Mouse (Mus musculus) limb, embryonic 12.5 days (tissue): Measurements from ENCODE around the gene Aamp. TPM values are rescaled to one million over a fixed set of nuclear protein-coding genes. Genes with fewer than 3 reads are reported as not detected.
A peak's percentile ranks its signal among the peaks of the same experiment; 100 is the strongest.
"Not testable (repeated sequence)": the region's sequence is repeated elsewhere in the genome, so short reads cannot be mapped to it uniquely, and the experiment has no call there.

Source experiments
- ATAC-seq: fragments of 200-750 bp; cut with Nextera tagmentation; 2 replicates; pipeline ENCODE4 v1.8.0; 2017; ENCODE audit warnings: low read depth, moderate TSS enrichment; ENCODE audit not compliant: insufficient number of reproducible peaks, insufficient read depth, low FRiP score, low TSS enrichment
- H3K27ac ChIP-seq: fragments of 300-500 bp; sonication (generic); 2 replicates; pipeline ENCODE4 v1.5.1; 2016; ENCODE audit warnings: mild to moderate bottlenecking, moderate library complexity
- H3K27me3 ChIP-seq: fragments of 300-500 bp; sonication (generic); 2 replicates; pipeline ENCODE4 v1.6.1; 2016; ENCODE audit warnings: mild to moderate bottlenecking, moderate library complexity
- H3K36me3 ChIP-seq: fragments of 300-500 bp; sonication (generic); 2 replicates; pipeline ENCODE4 v1.6.1; 2016; ENCODE audit warnings: mild to moderate bottlenecking, moderate library complexity
- H3K4me1 ChIP-seq: fragments of 300-500 bp; sonication (generic); replicated peaks from 2 replicates; pipeline ENCODE4 v1.6.1; 2016
- H3K4me2 ChIP-seq: fragments of 300-500 bp; sonication (generic); 2 replicates; pipeline ENCODE4 v1.6.1; 2016; ENCODE audit warnings: mild to moderate bottlenecking, moderate library complexity
- H3K4me3 ChIP-seq: fragments of 300-500 bp; sonication (generic); replicated peaks from 2 replicates; pipeline ENCODE4 v1.5.1; 2016; ENCODE audit warnings: mild to moderate bottlenecking
- H3K9ac ChIP-seq: fragments of 300-500 bp; sonication (generic); replicated peaks from 2 replicates; pipeline ENCODE4 v1.6.1; 2016; ENCODE audit warnings: mild to moderate bottlenecking, moderate library complexity
- H3K9me3 ChIP-seq: fragments of 300-500 bp; sonication (generic); 2 replicates; pipeline ENCODE4 v1.6.1; 2016; ENCODE audit warnings: mild to moderate bottlenecking, moderate library complexity
- WGBS: fragments of 180-500 bp; shearing (Covaris S2); methylation state at CpG from one replicate; pipeline ENCODE4 v1.1.7; 2016; 5-methylcytosine and 5-hydroxymethylcytosine counted together
- polyA plus RNA-seq: library from polyadenylated mRNA; unstranded; fragments of >200 nt; fragmentation: Nextera tagmentation; extraction: Ambion mirVana; gene quantifications from 2 replicates; pipeline ENCODE4 v1.2.1, GENCODE M21; 2016

Aamp gene
- 202 and 212 TPM in 2 replicates for polyA plus RNA-seq

- H3K4me2 ChIP-seq = peak within 1 kb of the TSS; percentile 77
- peaks cover 55% of the 10 kb centered on the region for H3K36me3 ChIP-seq
- H3K9ac ChIP-seq = peak within 1 kb of the TSS; percentile 84
- under 1% methylated on average over 56 of the region's 56 CpGs for WGBS
- peaks cover 23% of the 10 kb centered on the region for H3K4me1 ChIP-seq
- no peaks in the 10 kb centered on the region for H3K27me3 ChIP-seq
- peak; percentile 97 for ATAC-seq
- H3K9me3 ChIP-seq = no peaks in the 10 kb centered on the region
- peak within 1 kb of the TSS; percentile 69 for H3K27ac ChIP-seq
- H3K4me3 ChIP-seq = peak within 1 kb of the TSS; percentile 78
Observed at GRCm38 (mm10) chr1:74284543-74285160, at the start of gene Aamp, which contains the start of gene Pnkd. Gene Aamp, minus strand, starts transcription at chr1:74284738. Gene Pnkd, plus strand, starts transcription at chr1:74284930.

- no peak for ATAC-seq
- 4% methylated on average over 9 of the region's 9 CpGs for WGBS
- H3K27ac ChIP-seq = peak overlapping the region; percentile 79
Observed at GRCm38 (mm10) chr1:74332930-74333329, 48.4 kb upstream of the Aamp start.

GRCm38 (mm10) chr1:74332241-74332763 is 47.8 kb upstream of the Aamp start:
- Histone ChIP-seq H3K4me2 (peak overlapping the region; percentile 92), H3K36me3 (peaks cover 13% of the 10 kb centered on the region; the same call in 1 of the 2 replicates), H3K9me3 (no peaks in the 10 kb centered on the region), H3K9ac (peak overlapping the region; percentile 63), H3K4me3 (peak overlapping the region; percentile 56), H3K4me1 (peaks cover 26% of the 10 kb centered on the region), H3K27me3 (no peaks in the 10 kb centered on the region), H3K27ac (peak overlapping the region; percentile 79)
- peak; percentile 96 for ATAC-seq
- WGBS = under 1% methylated on average over 36 of the region's 36 CpGs

More at GRCm38 (mm10) chr1:74332930-74333329, 48.4 kb upstream of the Aamp start:
- Histone ChIP-seq H3K36me3 (peaks cover 13% of the 10 kb centered on the region; the same call in 1 of the 2 replicates), H3K27me3 (no peaks in the 10 kb centered on the region), H3K4me2 (peak overlapping the region; percentile 92), H3K4me3 (peak overlapping the region; percentile 56), H3K4me1 (peaks cover 26% of the 10 kb centered on the region), H3K9ac (peak overlapping the region; percentile 63), H3K9me3 (no peaks in the 10 kb centered on the region)

- 83% methylated on average over 4 of the region's 4 CpGs for WGBS
- Histone ChIP-seq H3K4me3 (no peak overlapping the region), H3K9ac (no peak overlapping the region), H3K4me1 (peaks cover 26% of the 10 kb centered on the region), H3K4me2 (no peak overlapping the region), H3K27me3 (no peaks in the 10 kb centered on the region), H3K27ac (no peak overlapping the region), H3K9me3 (no peaks in the 10 kb centered on the region), H3K36me3 (peaks cover 9% of the 10 kb centered on the region; the same call in 1 of the 2 replicates)
- no peak for ATAC-seq
Observed at GRCm38 (mm10) chr1:74331046-74331681, 46.6 kb upstream of the Aamp start.

- H3K9ac ChIP-seq = no peak overlapping the region
- H3K4me1 ChIP-seq = peaks cover 18% of the 10 kb centered on the region
- no peak overlapping the region for H3K27ac ChIP-seq
- ATAC-seq = no peak
- peaks cover 4% of the 10 kb centered on the region; the same call in 1 of the 2 replicates for H3K36me3 ChIP-seq
- WGBS = 87% methylated on average over 7 of the region's 7 CpGs
- H3K4me3 ChIP-seq = no peak overlapping the region
- H3K9me3 ChIP-seq = no peaks in the 10 kb centered on the region
- no peaks in the 10 kb centered on the region for H3K27me3 ChIP-seq
- H3K4me2 ChIP-seq = no peak overlapping the region
Observed at GRCm38 (mm10) chr1:74329899-74330431, 45.4 kb upstream of the Aamp start.

- H3K4me2 ChIP-seq, H3K4me1 ChIP-seq, H3K36me3 ChIP-seq, H3K27ac ChIP-seq, ATAC-seq, H3K9ac ChIP-seq, H3K4me3 ChIP-seq, H3K27me3 ChIP-seq, H3K9me3 ChIP-seq: not testable (repeated sequence)
- 71% methylated on average over 2 of the region's 2 CpGs for WGBS
Observed at GRCm38 (mm10) chr1:74326916-74327315, 42.4 kb upstream of the Aamp start.

GRCm38 (mm10) chr1:74321396-74321795 is 36.9 kb upstream of the Aamp start:
- Histone ChIP-seq H3K27me3 (no peaks in the 10 kb centered on the region), H3K4me2 (no peak overlapping the region), H3K27ac (no peak overlapping the region), H3K9ac (no peak overlapping the region), H3K4me3 (no peak overlapping the region), H3K4me1 (peaks cover 9% of the 10 kb centered on the region), H3K9me3 (no peaks in the 10 kb centered on the region), H3K36me3 (no peaks in the 10 kb centered on the region)
- no peak for ATAC-seq
- 86% methylated on average over 3 of the region's 3 CpGs for WGBS

- WGBS = 89% methylated on average over 3 of the region's 3 CpGs
- Histone ChIP-seq H3K9me3 (no peaks in the 10 kb centered on the region), H3K4me1 (peaks cover 9% of the 10 kb centered on the region), H3K27ac (no peak overlapping the region), H3K27me3 (no peaks in the 10 kb centered on the region), H3K36me3 (no peaks in the 10 kb centered on the region), H3K9ac (no peak overlapping the region), H3K4me3 (no peak overlapping the region), H3K4me2 (no peak overlapping the region)
- no peak for ATAC-seq
Observed at GRCm38 (mm10) chr1:74318711-74319110, 34.2 kb upstream of the Aamp start.

GRCm38 (mm10) chr1:74316114-74316827 is 31.7 kb upstream of the Aamp start:
- no peak for ATAC-seq
- Histone ChIP-seq H3K36me3 (no peaks in the 10 kb centered on the region), H3K4me3 (no peak overlapping the region), H3K9ac (no peak overlapping the region), H3K4me1 (peaks cover 9% of the 10 kb centered on the region), H3K4me2 (no peak overlapping the region), H3K27ac (no peak overlapping the region), H3K9me3 (0 out of 2 replicates have a peak, but pooled peaks cover 2% of the 10 kb centered on the region), H3K27me3 (no peaks in the 10 kb centered on the region)
- 74% methylated on average over 4 of the region's 4 CpGs for WGBS

GRCm38 (mm10) chr1:74314796-74315195 is 30.3 kb upstream of the Aamp start:
- WGBS = 87% methylated on average over 3 of the region's 3 CpGs
- peaks cover 9% of the 10 kb centered on the region for H3K4me1 ChIP-seq
- no peak for ATAC-seq
- H3K4me3 ChIP-seq = no peak overlapping the region
- H3K27ac ChIP-seq = no peak overlapping the region
- H3K9ac ChIP-seq = no peak overlapping the region
- 0 out of 2 replicates have a peak, but pooled peaks cover 4% of the 10 kb centered on the region for H3K9me3 ChIP-seq
- H3K4me2 ChIP-seq = no peak overlapping the region
- no peaks in the 10 kb centered on the region for H3K27me3 ChIP-seq
- H3K36me3 ChIP-seq = no peaks in the 10 kb centered on the region
